Mouse (Mus musculus) cerebellum, adult 2 months (tissue): ENCODE measurements at regions not wholly inside any gene's neighbourhood (a gene's known extent, or its start where the extent isn't known, plus 50 kb on each side); places are given as distances from the start of the nearest gene placed in this dataset.

Experiments
- CTCF ChIP-seq: fragments of 200-500 bp; IDR thresholded peaks from 2 replicates; pipeline ENCODE4 v1.5.1; 2011; ENCODE audit warnings: low read depth, mild to moderate bottlenecking, control low read depth, low read length, moderate library complexity, borderline replicate concordance; ENCODE audit not compliant: insufficient read depth
- POLR2A ChIP-seq: fragments of 200-500 bp; IDR thresholded peaks from 2 replicates; pipeline ENCODE4 v1.6.1; 2011; ENCODE audit warnings: low read length, control low read depth, borderline replicate concordance; ENCODE audit not compliant: insufficient read depth

- no peak for TF ChIP-seq POLR2A
- TF ChIP-seq CTCF = no peak
Observed at GRCm38 (mm10) chr1:80036436-80036835, 175.5 kb upstream of the Serpine2 start.
